Mouse (Mus musculus): ENCODE data around the gene Casp7. TPM values are rescaled to one million over a fixed set of nuclear protein-coding genes. Genes with fewer than 3 reads are reported as not detected.

The Casp7 gene
- total RNA-seq, 2 experiments from 2014 or later = 14.8 to 15.0 TPM

DNA sequence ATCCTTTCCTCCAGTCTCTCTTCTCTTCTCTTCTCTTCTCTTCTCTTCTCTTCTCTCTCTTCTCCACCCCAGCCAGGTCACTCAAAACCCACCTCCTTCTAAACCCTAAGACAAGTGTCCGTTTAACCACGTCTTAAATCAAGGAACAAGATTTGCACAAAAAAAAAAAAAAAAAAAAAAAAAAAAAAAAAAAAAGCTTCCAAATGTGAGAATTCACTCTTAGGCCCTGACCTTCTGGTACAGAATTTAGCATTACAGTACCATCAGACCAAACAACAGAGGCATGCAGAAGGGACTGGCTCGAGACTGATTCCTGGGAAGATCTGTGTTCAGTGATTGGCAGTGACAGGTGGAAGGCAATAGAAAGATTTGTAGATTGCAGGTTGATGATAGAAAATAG is 23.4 kb downstream of the Casp7 start:
- no peak for ATAC-seq (replicated peaks; ENCODE audit: low FRiP score, poor library complexity, severe bottlenecking)

DNA sequence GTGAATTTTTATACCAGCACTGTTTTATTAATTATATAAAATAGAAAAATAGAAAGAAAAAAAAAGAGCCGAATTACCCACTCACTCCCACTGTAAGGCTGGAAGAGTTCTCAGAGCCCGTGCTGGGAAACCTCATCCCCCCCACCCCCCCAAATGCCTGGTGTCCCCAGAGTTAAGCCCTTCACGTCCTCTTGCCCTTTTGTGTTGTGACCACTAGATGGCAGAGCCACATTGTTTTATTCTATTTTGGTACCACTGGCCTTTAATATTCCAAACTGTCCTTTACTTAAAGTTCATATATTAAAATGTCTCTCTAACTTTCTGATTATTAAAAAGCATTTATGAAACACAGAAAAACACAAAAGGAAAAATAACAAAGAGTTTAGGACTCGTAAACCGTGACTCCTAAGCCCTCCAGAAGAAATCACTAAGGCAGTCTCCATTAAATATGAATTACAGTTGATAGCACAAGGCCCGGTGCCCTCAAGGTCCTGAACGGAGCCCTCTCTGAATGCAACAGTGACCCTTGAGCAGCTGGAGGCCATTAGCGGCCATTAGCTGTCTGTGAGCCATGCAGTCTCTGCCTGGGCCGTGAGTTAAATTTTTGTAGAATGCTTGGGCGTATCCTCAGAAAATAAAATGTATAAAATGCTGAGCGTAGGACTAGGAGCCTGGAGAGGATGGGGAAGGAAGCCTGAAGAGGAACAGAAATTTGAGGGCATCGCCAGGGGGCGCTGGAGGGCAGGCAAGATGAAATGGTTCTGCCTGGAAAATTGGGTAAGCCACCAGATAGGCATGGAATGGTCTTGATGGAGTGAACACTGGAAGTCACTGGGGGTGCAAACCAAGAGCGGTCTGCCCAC is 25.8 kb downstream of the Casp7 start:
- peak; percentile 54 for ATAC-seq (replicated peaks; ENCODE audit: low FRiP score, poor library complexity, severe bottlenecking)

DNA sequence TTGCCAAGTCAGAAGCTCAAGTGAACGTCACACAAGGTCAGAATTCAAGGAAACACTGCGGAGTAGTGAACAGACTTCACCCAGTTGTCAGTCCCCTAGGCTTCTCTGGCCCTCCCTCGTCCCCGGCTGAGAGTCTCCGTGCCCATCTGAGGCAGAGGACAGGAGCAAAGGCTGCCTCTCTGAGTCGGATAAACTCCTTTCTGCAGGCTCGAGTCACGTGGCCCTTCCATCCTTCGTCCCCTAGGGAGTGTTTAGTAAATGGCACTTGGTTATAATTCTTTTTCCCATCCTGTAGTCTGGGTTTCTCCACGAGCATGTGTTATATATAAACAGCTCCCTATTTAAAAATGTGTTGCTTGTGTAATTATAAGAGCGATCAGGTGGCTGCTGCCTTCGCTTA is 26.4 kb downstream of the Casp7 start:
- no peak for ATAC-seq (replicated peaks; ENCODE audit: low FRiP score, poor library complexity, severe bottlenecking)

DNA sequence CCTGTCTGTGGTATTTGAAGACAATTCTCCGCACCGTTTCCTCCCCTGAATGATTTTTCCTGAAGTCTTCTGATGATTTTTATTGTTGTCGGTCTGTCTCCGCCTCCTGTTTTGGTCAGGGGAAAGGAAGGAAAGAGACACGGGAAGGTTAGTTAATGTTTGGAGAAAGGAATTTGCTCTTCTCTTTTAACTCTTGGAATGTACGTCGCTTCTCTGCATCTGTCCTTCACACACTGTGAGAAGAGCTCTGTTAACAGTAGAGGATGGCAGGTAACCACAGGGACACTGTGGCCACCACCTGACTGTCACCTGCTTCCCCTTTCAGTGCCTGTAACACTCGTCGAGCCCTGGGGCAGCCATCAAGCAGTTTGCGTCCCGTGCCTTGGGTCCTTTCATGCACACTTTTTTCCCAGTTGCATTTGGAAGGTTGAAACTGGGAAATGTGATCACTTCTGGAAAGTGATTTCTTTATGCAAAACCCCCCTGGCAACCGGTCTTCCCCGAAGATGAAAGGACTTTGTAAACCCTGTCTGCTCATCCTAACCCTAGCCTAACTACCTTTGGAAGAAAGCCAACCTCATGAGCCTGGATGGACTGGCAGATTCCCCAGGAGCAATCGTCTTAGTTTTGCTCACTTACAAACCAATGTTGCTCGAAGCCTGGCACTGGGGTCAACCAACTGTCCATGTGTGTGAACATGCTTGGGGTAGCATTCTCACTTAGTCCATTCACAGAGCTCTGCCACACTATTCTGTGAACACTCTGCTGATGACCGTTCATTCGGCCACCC is 27.9 kb downstream of the Casp7 start:
- ATAC-seq (replicated peaks; ENCODE audit: low FRiP score, poor library complexity, severe bottlenecking) = no peak

DNA sequence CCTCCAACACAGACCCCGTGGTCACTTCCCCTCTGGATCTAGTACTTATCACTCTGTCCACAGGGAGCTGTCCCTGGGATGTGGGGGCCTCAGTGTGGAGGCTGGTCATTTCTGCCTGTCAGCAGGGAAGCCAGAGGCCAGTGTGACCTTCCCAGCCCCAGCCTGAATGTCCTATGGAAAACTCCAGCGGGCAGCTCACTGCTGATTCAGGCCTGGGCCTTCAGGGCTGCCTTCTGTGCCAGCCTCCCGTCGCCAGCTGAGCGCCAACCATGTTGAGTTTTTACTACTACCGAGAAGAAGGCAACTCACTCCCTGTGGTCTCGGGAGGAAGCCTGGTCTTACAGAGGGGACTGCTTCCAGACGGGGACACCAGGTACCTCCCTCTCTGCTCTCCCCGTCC is 28.6 kb downstream of the Casp7 start:
- ATAC-seq (replicated peaks; ENCODE audit: low FRiP score, poor library complexity, severe bottlenecking) = no peak

DNA sequence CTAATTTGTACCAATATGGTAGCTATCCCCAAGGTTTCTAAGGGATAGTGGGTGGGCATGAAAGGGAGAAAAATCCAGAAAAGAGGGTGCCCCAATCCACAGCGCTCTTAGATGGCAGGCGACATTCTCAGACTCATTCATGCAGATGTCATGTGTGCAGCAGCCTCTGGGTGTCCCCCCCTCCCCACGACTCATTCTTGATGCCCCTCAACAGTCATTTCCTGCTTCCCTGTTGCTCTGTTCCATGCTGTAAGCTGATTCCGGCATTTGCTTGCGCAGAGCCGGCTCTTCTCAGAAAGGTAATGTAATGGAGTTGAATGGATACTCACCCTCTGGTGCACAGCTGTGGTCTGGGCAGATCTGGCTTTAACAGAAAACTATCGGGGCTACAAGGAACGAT is 33.4 kb downstream of the Casp7 start:
- ATAC-seq (replicated peaks; ENCODE audit: low FRiP score, poor library complexity, severe bottlenecking) = no peak

DNA sequence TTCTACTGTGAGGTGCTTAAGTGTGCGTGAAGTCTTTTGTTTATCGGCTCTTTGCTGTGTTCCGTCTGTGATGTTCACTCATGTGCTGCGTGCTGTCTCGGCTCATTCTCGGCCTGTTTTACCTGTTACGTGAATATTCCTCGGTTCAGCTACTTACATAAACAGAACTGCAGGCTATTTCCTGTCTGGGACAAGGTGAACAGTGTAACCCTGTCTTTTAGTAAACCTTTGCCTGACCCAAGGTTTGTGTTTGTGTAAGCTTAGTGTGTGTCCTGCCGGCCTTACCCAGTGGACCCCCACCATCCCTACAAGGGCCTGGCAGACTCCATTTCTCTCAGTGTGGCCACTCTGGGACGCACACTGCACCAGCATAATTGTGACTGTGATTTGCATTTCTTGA is 35.8 kb downstream of the Casp7 start:
- ATAC-seq (replicated peaks; ENCODE audit: low FRiP score, poor library complexity, severe bottlenecking) = no peak

DNA sequence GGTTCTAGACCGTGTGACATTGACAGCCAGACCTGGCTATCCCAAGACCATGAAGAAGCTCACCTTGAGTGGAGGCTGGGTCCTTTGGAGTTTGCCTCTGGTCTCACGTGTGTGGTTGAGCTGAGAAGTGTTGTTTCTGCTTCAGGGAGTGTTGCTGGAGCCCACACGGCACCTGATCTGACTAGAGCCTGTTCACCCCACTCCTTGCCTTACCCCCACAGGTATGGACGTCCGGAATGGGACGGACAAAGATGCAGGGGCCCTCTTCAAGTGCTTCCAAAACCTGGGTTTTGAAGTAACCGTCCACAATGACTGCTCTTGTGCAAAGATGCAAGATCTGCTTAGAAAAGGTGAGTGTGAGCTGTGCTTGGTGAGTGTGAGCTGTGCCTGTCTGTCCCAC is 36.7 kb downstream of the Casp7 start:
- no peak for ATAC-seq (replicated peaks; ENCODE audit: low FRiP score, poor library complexity, severe bottlenecking)

DNA sequence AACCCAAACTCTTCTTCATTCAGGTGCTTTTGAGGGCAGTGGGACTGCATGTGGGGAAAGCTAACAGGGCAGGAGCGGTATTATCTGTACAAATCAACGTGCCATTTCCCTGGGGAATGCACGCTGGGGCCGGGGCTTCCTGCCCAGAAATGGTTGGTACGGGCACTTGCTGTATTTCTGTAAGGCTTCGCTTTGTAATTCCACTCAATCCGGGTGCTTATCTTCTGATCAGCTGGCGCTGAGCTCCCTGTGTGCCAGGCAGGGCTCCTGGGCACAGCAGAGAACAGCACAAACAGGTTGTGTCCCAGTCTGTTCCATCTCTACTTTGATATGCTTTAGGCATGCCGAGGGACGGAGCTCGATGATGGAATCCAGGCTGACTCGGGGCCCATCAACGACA is 39.5 kb downstream of the Casp7 start:
- ATAC-seq (replicated peaks; ENCODE audit: low FRiP score, poor library complexity, severe bottlenecking) = no peak

DNA sequence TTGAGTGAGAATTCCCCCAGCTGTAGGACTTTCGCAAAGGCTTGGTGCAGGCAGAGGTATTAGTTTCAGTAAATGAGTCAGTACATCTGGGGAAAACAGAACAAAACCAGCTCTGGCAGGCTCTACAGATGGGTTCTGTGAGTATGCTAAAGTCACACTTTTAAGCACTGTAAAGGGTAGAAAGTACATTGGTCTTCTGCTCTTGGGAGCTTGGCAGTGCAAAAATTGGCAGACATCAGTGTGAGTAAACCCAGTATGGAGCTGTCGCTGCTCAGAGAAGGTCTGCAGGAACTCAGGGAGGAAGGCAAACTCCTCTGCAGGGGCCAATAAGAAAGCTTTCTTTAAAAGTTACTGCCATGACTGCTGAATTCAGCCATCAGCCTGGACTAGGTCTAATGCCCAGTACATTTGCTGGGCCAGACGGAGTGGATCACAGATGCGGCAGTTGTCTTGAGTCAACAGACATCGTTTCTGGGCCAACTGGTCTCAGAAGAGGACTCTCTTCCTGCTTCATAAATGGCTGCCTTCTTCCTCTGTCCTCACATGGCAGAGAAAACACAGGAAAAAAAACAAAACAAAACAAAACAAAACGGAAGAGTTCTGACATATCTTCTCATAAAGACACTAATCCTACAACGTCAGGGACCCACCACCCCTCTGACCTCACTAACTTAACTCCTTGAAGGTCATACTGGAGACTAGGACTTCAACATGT is 41.6 kb downstream of the Casp7 start:
- no peak for ATAC-seq (replicated peaks; ENCODE audit: low FRiP score, poor library complexity, severe bottlenecking)

DNA sequence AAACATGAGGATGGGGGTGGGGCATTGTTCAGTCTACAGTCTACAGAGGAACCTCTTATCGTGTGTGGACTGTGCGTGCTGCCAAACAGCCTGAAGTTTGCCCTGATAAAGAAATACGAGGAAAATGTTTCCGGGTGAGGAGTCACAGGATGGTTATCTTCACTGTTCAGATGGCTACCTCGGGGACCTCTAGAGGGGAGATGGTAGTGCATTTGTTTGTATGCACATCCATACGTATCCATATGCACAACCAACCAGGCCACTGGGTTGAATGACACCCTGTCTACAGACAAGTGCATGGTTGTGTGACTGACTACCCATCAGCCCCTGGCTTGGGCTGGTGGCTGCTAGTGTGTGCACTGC is 42.1 kb downstream of the Casp7 start:
- peak; percentile 55 for ATAC-seq (replicated peaks; ENCODE audit: low FRiP score, poor library complexity, severe bottlenecking)

DNA sequence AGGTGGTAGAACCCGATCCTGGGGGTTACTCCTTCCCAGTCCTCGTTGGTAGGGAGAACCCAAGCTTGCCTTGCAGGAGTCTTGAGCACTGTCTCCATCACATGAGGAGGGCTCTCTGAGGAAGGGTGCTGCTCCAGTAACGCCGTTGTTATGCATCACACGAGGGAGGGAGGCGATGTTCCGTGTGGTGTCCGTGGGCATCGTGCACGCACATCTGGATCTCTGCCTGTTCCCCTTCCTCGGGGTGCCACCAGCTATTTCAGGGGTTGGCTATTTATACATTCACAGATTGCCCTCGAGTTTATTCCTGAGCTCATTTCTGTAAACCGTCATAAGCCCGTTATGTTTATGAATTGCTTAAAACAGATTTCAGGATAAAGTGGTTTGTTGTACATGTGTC is 46.5 kb downstream of the Casp7 start:
- no peak for ATAC-seq (replicated peaks; ENCODE audit: low FRiP score, poor library complexity, severe bottlenecking)

DNA sequence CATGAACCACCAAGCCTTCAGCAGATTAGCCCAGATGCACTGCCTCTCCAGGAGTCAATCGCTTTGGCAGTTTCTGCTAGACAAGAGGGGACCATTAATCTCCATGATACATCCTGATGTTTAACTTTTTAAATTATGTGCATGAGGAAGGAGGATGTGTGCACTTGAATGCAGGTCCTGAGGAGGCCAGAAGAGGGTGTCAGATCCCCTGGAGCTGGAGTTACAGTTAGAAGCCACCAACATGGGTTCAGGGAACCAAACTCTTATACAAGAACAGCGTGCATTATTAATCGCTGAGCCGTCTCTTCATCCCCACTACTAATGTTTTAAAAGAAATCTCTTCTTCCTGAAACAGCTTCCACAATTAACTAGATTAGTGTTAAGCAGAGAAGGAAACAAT is 51.9 kb downstream of the Casp7 start:
- ATAC-seq (replicated peaks; ENCODE audit: low FRiP score, poor library complexity, severe bottlenecking) = no peak

DNA sequence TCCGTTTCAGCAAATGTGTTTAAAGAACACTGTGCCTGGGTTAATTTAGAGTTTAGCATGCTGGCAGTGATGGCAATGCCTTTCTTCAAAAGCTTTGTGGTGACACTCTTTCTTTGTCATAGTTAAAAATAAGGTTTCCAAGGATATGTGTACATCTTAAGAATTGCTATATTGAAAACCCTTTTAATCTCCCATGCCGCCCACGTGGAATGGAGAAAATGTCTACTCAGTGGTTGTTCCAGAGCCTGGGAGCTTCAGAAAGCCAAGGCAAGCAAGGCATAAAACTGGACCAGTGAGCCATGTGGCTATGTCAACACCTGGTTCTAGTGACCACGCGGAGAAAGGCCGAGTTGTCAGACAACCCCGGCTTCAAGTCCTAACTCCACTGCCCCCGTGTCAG is 52.6 kb downstream of the Casp7 start:
- no peak for ATAC-seq (replicated peaks; ENCODE audit: low FRiP score, poor library complexity, severe bottlenecking)

DNA sequence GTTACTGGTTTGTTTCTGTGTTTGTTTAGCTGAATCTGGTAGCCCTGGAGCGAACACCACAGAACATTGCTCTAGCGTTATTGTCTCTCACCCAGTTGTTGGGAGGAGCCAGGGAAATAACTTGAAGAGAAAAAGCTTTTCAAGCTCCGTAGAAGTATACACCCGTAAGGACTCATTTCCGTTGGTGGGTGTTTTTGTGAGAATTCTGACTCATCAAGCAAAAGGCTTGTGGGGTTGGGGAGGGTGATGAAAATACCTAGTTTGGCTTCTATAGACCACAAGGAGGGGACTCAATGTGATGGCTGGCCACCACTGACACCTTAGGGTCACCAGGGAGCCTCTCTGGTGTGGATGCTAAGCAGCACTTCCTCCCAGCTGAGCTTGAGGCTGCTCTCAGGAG is 54.0 kb downstream of the Casp7 start:
- ATAC-seq (replicated peaks; ENCODE audit: low FRiP score, poor library complexity, severe bottlenecking) = no peak

DNA sequence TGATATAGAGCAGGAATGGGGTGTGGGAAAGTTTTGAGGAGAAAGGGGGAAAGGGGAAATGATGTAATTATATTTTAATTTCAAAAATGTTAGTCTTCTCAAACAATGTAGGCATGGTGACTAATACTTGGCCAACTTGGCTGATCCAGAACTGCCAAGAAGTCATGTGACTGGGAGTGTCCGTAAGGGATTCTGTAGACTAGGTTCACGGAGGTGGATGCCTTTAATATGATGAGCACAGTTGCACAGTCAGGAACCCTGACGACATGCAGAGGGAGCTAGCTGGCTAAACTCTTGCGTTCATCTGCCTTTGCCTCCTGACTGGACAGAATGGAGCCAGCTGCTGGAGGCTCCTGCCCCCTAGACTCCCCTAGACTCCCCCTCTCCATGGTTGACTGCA is 54.9 kb downstream of the Casp7 start:
- no peak for ATAC-seq (replicated peaks; ENCODE audit: low FRiP score, poor library complexity, severe bottlenecking)

DNA sequence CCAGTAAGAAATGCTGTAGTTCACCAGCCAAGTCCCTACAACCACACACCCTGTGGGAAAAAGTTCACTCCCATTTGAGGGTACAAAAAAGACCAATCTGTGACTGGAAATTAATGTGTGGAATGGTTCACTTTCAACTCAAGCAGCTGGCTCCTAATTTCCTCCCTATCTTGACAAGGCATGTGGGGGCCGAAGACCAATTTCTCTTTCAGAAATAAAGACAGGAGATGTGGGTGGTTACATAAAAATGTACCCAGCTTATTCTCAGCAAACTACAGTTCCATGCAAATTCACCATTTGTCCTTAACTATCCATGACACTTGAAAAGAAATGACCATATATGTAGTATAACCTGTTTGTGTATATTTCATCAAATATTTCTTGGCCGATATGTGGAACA is 55.5 kb downstream of the Casp7 start:
- no peak for ATAC-seq (replicated peaks; ENCODE audit: low FRiP score, poor library complexity, severe bottlenecking)

DNA sequence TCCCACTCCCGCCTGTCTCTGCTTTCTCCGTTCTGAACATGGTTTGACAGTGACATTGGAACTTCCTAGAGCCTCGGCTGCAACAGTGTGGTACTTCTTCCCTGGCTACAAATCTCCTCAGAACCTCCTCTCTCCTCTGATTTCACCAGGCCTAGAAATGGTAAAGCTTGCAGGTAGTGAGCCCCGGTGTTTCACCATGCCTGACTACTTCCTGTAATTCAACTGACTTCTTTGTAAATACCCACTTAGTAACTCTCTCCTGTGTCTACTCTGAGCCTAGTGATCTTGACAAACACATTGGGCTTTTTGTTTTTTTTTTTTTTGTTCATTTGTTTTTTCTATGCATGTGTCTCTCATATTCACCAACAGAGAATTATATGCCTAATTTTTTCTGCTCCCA is 57.9 kb downstream of the Casp7 start:
- no peak for ATAC-seq (replicated peaks; ENCODE audit: low FRiP score, poor library complexity, severe bottlenecking)

DNA sequence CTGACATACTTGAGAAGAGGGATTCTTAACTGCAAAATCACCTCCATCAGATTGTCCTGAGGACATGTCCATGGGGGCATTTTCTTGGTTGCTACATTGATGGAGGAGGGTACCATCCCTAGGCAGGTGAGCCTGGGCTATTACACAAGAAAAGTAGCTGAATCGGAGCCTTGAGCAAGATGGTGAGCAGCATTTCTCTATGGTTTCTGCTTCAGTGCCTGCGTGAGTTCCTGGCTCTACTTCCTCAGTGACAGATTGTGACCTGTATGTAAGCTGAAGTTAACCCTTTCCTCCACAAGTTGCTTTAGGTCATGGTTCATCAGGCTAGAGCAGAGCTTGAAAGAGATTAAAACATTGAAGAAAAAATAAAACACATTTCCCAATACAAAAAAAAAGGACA is 58.4 kb downstream of the Casp7 start:
- ATAC-seq (replicated peaks; ENCODE audit: low FRiP score, poor library complexity, severe bottlenecking) = no peak

DNA sequence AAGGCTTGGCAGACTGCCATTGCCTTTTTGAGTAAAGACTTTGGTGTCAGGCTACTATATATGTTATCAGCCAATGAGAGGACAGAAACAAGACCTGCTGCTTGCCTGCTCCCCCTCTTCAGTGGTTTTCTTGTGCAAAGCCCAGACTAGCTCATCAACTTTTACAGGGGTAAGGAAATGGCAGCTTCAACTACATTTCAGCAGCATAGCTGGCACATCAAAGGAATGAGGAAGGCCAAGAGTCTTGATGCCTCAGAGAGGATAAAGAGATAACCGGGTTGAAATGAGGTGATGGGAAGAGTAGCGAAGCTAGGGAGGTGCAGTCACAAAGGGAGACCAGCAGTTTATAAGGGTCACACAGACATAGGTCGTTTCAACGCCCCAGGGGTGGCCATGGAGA is 60.6 kb downstream of the Casp7 start:
- no peak for ATAC-seq (replicated peaks; ENCODE audit: low FRiP score, poor library complexity, severe bottlenecking)
